Mouse (Mus musculus): ENCODE data around the gene Serpinb3a. TPM values are rescaled to one million over a fixed set of nuclear protein-coding genes. Genes with fewer than 3 reads are reported as not detected.
"Not testable (repeated sequence)": the region's sequence is repeated elsewhere in the genome, so short reads cannot be mapped to it uniquely, and the experiment has no call there.

Gene Serpinb3a
- not detected in 2 replicates for polyA plus RNA-seq (2016; fragmentation: Nextera tagmentation; extraction: Ambion mirVana)

DNA sequence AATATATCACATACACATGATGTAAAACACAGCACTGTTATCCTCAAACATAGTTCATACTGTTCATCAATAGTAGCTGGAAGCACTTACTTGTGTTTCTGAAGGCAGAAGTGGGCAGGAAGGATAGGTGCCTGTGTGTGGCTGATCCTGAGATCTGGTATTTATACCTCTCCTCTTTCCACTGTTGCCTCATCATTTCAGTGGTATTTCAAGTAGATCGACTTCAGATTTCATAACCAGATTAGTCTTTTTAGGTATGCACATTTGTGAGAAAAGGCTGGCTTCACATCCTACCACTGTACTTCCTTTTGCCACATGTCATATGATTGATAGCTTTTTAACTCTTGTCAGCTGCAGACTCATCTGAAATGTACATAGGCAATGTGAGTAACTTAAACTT lies at the start of gene Serpinb3a:
Serpinb3a (minus strand) TSS at position 101 of the 400 bp plus-strand sequence.
- no peak within 1 kb of the TSS for H3K9ac ChIP-seq
- WGBS, result 88% methylated on average over 1 of the region's 1 CpGs
- no peak within 1 kb of the TSS for H3K4me3 ChIP-seq
- no peaks in the 10 kb centered on the region for H3K9me3 ChIP-seq
- H3K4me1 ChIP-seq, result no peaks in the 10 kb centered on the region
- H3K36me3 ChIP-seq, result no peaks in the 10 kb centered on the region
- no peak within 1 kb of the TSS for H3K4me2 ChIP-seq (replicated peaks)
- H3K27me3 ChIP-seq, result no peaks in the 10 kb centered on the region
- ATAC-seq (ENCODE audit: insufficient number of reproducible peaks, insufficient read depth, low FRiP score, low TSS enrichment), result no peak
- H3K27ac ChIP-seq, result no peak within 1 kb of the TSS

DNA sequence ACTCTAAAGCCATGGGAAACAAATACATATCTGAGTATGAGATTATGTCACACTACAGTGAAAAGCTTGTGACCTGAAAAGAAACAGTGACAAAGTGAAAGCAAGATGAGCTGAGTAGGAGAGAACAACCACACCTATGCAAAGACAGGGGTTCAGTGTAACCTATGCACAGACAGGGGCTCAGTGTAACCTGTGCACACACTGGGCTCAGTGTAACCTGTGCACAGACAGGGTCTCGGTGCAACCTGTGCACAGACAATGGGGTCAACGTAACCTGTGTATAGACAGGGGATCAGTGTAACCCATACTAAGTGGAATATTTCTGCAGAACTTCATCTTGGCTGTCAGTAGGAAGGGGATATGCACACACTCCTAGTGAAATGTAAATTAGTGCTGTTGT lies 46.3 kb upstream of the Serpinb3a start:
- Histone ChIP-seq H3K9me3 (no peaks in the 10 kb centered on the region), H3K36me3 (no peaks in the 10 kb centered on the region), H3K4me1 (no peaks in the 10 kb centered on the region), H3K27ac (no peak overlapping the region), H3K9ac (no peak overlapping the region), H3K4me2 (replicated peaks) (no peak overlapping the region), H3K4me3 (no peak overlapping the region), H3K27me3 (no peaks in the 10 kb centered on the region)
- WGBS, result 82% methylated on average over 2 of the region's 2 CpGs
- no peak for ATAC-seq (ENCODE audit: insufficient number of reproducible peaks, insufficient read depth, low FRiP score, low TSS enrichment)

DNA sequence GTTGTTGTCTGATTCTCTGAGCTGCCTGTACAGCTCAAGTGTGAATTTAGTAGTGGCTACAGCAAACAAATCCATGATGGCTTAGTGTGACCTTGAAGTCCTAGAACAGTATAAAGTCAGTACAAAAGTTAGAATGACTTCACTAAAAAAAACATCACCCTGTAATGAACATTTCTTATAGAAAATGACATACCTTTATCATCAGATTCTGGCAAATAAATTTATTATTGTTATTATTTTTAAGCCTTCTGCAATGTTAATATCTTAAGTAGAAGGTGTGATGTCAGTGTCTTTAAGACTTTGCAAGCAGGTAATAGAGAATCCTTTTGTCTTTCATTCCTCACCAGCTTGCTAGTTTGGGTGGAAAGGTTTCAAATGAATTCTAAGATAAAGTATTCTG lies 31.3 kb upstream of the Serpinb3a start, which contains the start of gene Serpinb3d:
Serpinb3d (minus strand) TSS at position 101 of the 400 bp plus-strand sequence.
- H3K4me3 ChIP-seq, result no peak within 1 kb of the TSS
- no peaks in the 10 kb centered on the region for H3K4me1 ChIP-seq

DNA sequence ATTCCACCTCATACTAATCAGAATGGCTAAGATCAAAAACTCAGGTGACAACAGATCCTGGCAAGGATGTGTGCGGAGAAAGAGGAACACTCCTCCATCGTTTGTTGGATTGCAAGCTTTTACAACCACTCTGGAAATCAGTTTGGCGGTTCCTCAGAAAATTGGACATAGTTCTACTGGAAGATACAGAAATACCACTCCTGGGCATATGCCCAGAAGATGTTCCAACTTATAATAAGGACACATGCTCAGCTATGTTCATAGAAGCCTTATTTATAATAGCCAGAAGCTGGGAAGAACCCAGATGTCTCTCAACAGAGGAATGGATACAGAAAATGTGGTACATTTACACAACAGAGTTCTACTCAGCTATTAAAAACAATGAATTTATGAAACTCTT lies 17.9 kb downstream of the Serpinb3a start:
- H3K27ac ChIP-seq; H3K27me3 ChIP-seq; H3K4me3 ChIP-seq; ATAC-seq (ENCODE audit: insufficient number of reproducible peaks, insufficient read depth, low FRiP score, low TSS enrichment); H3K4me1 ChIP-seq; H3K9ac ChIP-seq; H3K9me3 ChIP-seq; H3K4me2 ChIP-seq (replicated peaks); H3K36me3 ChIP-seq: not testable (repeated sequence)
- WGBS, result 89% methylated on average over 3 of the region's 3 CpGs

More for the DNA sequence above, 31.3 kb upstream of the Serpinb3a start, which contains the start of gene Serpinb3d:
- no peaks in the 10 kb centered on the region for H3K36me3 ChIP-seq
- H3K27me3 ChIP-seq, result no peaks in the 10 kb centered on the region
- no peak within 1 kb of the TSS for H3K27ac ChIP-seq
- H3K9ac ChIP-seq, result no peak within 1 kb of the TSS
- H3K4me2 ChIP-seq (replicated peaks), result no peak within 1 kb of the TSS
- no peaks in the 10 kb centered on the region for H3K9me3 ChIP-seq
- ATAC-seq (ENCODE audit: insufficient number of reproducible peaks, insufficient read depth, low FRiP score, low TSS enrichment), result no peak

DNA sequence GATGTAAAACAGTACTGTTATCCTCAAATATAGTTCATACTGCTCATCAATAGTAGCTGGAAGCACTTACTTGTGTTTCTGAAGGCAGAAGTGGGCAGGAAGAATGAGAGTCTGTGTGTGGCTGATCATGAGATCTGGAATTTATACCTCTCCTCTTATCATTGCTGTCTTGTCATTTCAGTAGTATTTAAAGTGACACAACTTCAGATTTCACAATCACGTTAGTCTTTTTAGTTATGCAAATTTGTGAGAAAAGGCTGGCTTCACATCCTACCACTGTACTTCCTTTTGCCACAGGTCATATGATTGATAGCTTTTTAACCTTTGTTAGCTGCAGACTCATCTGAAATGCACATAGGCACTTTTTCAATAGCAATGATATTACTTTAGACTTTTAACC lies 26.2 kb downstream of the Serpinb3a start:
- no peaks in the 10 kb centered on the region for H3K9me3 ChIP-seq
- H3K27ac ChIP-seq, result no peak overlapping the region
- no peak overlapping the region for H3K4me2 ChIP-seq (replicated peaks)
- H3K4me3 ChIP-seq, result no peak overlapping the region
- ATAC-seq (ENCODE audit: insufficient number of reproducible peaks, insufficient read depth, low FRiP score, low TSS enrichment), result no peak
- H3K27me3 ChIP-seq, result no peaks in the 10 kb centered on the region
- H3K4me1 ChIP-seq, result no peaks in the 10 kb centered on the region
- WGBS, result 61% methylated on average over 1 of the region's 1 CpGs
- H3K36me3 ChIP-seq, result no peaks in the 10 kb centered on the region
- H3K9ac ChIP-seq, result no peak overlapping the region

DNA sequence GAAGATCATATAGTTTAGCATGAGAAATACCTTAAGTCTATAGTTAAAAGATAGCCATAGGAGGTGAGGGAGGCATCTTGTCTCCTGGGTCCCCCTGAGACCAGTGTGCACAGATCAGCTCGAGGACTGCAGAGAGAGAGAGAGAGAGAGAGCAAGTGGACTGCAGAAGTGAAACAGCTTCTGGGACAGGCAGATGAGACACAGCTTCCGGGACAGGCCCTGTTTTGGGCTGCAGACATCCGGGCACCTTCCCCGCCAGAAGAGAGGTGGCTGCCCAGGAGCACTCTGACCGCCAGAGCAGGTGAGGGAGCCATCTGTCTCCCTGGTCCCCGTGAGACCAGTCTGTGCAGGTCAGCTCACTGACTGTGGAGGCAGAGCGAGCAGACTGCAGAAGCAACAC lies 36.9 kb downstream of the Serpinb3a start:
- WGBS, result 81% methylated on average over 7 of the region's 7 CpGs
- no peak overlapping the region for H3K4me3 ChIP-seq
- ATAC-seq (ENCODE audit: insufficient number of reproducible peaks, insufficient read depth, low FRiP score, low TSS enrichment), result no peak
- no peaks in the 10 kb centered on the region for H3K9me3 ChIP-seq
- H3K4me1 ChIP-seq, result no peaks in the 10 kb centered on the region
- H3K36me3 ChIP-seq, result no peaks in the 10 kb centered on the region
- H3K27ac ChIP-seq, result no peak overlapping the region
- no peak overlapping the region for H3K4me2 ChIP-seq (replicated peaks)
- no peak overlapping the region for H3K9ac ChIP-seq
- no peaks in the 10 kb centered on the region for H3K27me3 ChIP-seq

DNA sequence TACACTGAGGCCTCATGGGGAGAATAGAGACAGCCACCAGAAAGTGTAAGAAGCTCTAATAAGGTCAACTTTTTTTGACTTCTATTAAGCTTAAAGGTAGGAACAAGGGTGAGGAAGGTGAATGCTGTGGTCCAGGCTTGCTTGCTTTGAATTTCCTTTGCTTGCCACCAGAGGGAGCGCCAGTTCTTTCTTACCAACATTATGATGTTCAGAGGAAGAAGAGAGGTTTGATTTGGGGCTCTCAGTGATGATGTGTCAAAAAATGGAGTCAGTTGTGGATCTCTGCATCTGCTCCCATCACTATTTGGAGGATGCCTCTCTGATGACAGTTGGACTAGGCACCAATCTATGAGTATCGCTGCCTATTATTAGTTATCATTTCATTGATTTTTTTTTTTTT lies 37.6 kb downstream of the Serpinb3a start:
- no peak for ATAC-seq (ENCODE audit: insufficient number of reproducible peaks, insufficient read depth, low FRiP score, low TSS enrichment)
- Histone ChIP-seq H3K4me3 (no peak overlapping the region), H3K36me3 (no peaks in the 10 kb centered on the region), H3K4me2 (replicated peaks) (no peak overlapping the region), H3K4me1 (no peaks in the 10 kb centered on the region), H3K27ac (no peak overlapping the region), H3K9ac (no peak overlapping the region), H3K9me3 (no peaks in the 10 kb centered on the region), H3K27me3 (no peaks in the 10 kb centered on the region)
- whole genome bisulfite sequencing, result 46% methylated on average over 2 of the region's 2 CpGs

DNA sequence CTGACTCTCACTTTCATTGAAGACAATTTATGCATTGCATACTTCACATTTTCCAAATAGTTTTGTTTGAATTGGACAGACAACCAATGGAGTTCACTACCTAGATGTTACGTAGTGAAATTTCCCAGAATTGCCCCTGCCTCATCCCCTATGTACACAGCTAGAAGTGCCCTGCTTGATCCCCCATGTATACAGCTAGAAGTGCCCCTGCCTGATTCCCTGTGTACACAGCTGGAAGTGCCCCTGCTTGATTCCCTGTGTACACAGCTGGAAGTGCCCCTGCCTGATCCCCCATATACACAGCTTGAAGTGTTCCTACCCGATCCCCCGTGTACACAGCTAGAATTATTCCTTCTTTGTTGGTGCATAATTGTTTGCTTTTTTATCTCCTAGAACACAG lies 45.8 kb downstream of the Serpinb3a start:
- Histone ChIP-seq H3K4me3 (no peak overlapping the region), H3K9me3 (no peaks in the 10 kb centered on the region), H3K27me3 (no peaks in the 10 kb centered on the region), H3K9ac (no peak overlapping the region), H3K4me1 (no peaks in the 10 kb centered on the region), H3K4me2 (replicated peaks) (no peak overlapping the region), H3K27ac (no peak overlapping the region), H3K36me3 (no peaks in the 10 kb centered on the region)
- WGBS, result 64% methylated on average over 3 of the region's 3 CpGs
- ATAC-seq (ENCODE audit: insufficient number of reproducible peaks, insufficient read depth, low FRiP score, low TSS enrichment), result no peak

DNA sequence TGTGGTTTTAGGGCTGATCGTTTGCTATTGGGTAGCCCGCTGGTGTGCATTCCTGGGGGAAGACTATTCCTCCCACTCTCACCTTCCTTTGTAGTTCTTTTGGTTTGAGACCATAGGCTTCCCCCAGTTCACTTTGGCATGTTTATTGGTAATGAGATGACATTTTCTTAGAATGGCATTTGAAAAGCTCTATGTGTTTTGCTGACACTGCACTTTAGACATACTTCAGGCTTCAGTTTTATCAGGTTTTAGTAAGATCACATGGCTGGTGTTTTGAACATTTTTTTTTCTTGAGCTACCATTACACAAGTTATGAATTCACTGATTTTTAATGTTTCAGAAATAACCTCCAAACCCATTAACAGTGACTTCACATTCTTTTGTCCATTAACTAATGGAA lies 50.3 kb downstream of the Serpinb3a start:
- H3K36me3 ChIP-seq, result no peaks in the 10 kb centered on the region
- H3K4me3 ChIP-seq, result no peak overlapping the region
- no peak for ATAC-seq (ENCODE audit: insufficient number of reproducible peaks, insufficient read depth, low FRiP score, low TSS enrichment)
- H3K4me1 ChIP-seq, result no peaks in the 10 kb centered on the region
- no peaks in the 10 kb centered on the region for H3K27me3 ChIP-seq
- 87% methylated on average over 2 of the region's 2 CpGs for WGBS
- H3K9ac ChIP-seq, result no peak overlapping the region
- no peak overlapping the region for H3K4me2 ChIP-seq (replicated peaks)
- H3K27ac ChIP-seq, result no peak overlapping the region
- H3K9me3 ChIP-seq, result no peaks in the 10 kb centered on the region

DNA sequence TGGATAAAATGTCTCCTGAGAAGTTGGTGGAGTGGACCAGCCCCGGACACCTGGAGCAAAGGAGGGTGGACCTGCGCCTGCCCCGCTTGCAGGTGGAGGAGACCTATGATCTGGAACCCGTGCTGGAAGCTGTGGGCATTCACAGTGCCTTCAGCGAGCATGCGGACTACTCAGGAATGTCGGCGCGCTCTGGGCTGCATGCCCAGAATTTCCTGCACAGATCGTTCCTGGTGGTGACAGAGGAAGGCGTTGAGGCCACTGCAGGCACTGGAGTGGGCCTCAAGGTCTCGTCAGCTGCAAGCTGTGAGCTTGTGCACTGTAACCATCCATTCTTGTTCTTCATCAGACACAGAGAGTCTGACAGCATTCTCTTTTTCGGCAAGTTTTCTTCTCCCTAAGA lies 51.7 kb downstream of the Serpinb3a start:
- 73% methylated on average over 13 of the region's 13 CpGs for WGBS
- Histone ChIP-seq H3K27ac (no peak overlapping the region), H3K4me1 (no peaks in the 10 kb centered on the region), H3K4me3 (no peak overlapping the region), H3K9ac (no peak overlapping the region), H3K9me3 (no peaks in the 10 kb centered on the region), H3K4me2 (replicated peaks) (no peak overlapping the region), H3K27me3 (no peaks in the 10 kb centered on the region), H3K36me3 (no peaks in the 10 kb centered on the region)
- ATAC-seq (ENCODE audit: insufficient number of reproducible peaks, insufficient read depth, low FRiP score, low TSS enrichment), result no peak

Other genes with a start within 250 kb of the Serpinb3a start
- gene Serpinb5, start 191.1 kb downstream of the Serpinb3a start, polyA plus RNA-seq (2016; fragmentation: Nextera tagmentation; extraction: Ambion mirVana), result 1.3 and 1.9 TPM in 2 replicates
- not detected in 2 replicates for gene Serpinb12, start 117.9 kb downstream of the Serpinb3a start, polyA plus RNA-seq (2016; fragmentation: Nextera tagmentation; extraction: Ambion mirVana)
- gene Serpinb13, start 71.3 kb downstream of the Serpinb3a start, polyA plus RNA-seq (2016; fragmentation: Nextera tagmentation; extraction: Ambion mirVana), result not detected in 2 replicates
- not detected in 2 replicates for gene Serpinb3d, start 31.2 kb upstream of the Serpinb3a start, polyA plus RNA-seq (2016; fragmentation: Nextera tagmentation; extraction: Ambion mirVana)
- gene Serpinb3b, start 226.1 kb upstream of the Serpinb3a start, polyA plus RNA-seq (2016; fragmentation: Nextera tagmentation; extraction: Ambion mirVana), result not detected in 2 replicates
- gene Serpinb3c, start 226.1 kb upstream of the Serpinb3a start, polyA plus RNA-seq (2016; fragmentation: Nextera tagmentation; extraction: Ambion mirVana), result not detected in 2 replicates

Measured in embryonic facial prominence, embryonic 12.5 days (tissue).